Mouse (Mus musculus): ENCODE results near the gene Tmem72.

Tmem72 gene

DNA sequence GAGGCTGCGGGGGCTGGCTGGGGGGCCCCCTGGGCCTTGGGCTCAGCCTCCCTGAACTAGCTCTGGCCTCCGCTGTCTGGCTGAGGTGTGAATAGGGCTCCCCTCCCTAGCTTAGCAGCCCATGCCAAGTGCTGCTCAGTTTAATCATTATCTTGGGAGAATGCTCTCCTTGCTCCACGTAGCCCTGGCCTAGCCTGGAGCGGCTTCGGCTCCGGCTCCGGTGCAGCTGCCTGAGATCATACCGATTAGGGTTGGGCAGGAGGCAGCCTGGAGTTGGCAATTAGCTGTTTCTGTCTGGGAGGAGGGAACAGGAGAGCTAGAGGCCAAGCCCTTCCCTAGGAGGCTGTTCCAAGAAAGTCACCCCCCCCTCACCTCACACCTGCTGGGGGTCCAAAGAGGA, at the start of gene Tmem72:
Tmem72 (minus strand) TSS at position 248 of the 400 bp plus-strand sequence.
- DNase-seq (ENCODE audit: inconsistent age in 2 of 2, low spot score in 1 of 2) = peak in 1 of 2 experiments; percentile 26

GRCm38 (mm10) chr6:116764524-116764923, 47.8 kb upstream of the Tmem72 start:
- no peak for DNase-seq (ENCODE audit: inconsistent age in 2 of 2, low spot score in 1 of 2)

GRCm38 (mm10) chr6:116762333-116762732, 45.6 kb upstream of the Tmem72 start:
- no peak for DNase-seq (ENCODE audit: inconsistent age in 2 of 2, low spot score in 1 of 2)

DNA sequence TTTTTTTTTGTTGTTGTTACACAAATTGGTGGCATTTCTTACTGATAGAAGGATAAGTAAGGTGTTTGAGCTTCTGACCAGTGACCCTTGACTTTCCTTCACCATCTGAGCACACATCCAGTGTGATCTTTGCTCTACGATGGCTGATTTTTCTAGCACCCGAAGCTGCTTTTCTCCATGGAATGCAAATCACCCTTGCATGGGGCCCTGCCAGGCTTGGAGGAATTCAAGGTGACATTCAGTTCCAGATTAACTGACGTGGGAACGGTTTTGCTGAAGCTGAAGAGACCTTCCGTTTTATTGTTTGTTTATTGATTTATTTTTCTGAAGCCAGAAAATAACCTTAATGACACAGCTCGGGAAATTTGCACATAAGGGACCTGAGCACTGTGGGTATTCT, 43.5 kb upstream of the Tmem72 start:
- no peak for DNase-seq (ENCODE audit: inconsistent age in 2 of 2, low spot score in 1 of 2)

DNA sequence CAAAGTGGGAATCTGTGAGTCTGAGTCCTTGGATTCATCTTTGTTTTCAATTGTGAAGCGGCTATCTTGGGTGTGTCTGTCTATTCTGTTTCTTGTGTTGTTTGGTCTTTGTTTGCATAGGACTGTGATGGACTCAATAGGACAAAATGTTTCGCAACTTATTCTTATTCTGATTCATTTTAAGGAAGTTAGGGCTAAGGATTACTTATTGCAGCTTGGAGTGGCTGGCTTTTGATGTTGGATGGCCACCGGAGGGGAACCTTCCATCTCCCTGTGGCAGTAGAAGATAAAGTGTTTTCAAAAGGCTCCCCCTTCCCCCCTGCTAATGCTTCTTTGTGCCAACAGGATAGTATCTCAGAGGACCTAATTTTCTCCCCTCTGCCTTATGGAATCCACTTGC, 39.7 kb upstream of the Tmem72 start:
- no peak for DNase-seq (ENCODE audit: inconsistent age in 2 of 2, low spot score in 1 of 2)

GRCm38 (mm10) chr6:116738046-116738445, 21.3 kb upstream of the Tmem72 start:
- no peak for DNase-seq (ENCODE audit: inconsistent age in 2 of 2, low spot score in 1 of 2)

- peak in 1 of 2 experiments; percentile 5 for DNase-seq (ENCODE audit: inconsistent age in 2 of 2, low spot score in 1 of 2)
Measured at GRCm38 (mm10) chr6:116735361-116735760, 18.6 kb upstream of the Tmem72 start.

- DNase-seq (ENCODE audit: inconsistent age in 2 of 2, low spot score in 1 of 2) = peak in 1 of 2 experiments; percentile 11
Measured at GRCm38 (mm10) chr6:116733577-116733976, 16.9 kb upstream of the Tmem72 start.

DNA sequence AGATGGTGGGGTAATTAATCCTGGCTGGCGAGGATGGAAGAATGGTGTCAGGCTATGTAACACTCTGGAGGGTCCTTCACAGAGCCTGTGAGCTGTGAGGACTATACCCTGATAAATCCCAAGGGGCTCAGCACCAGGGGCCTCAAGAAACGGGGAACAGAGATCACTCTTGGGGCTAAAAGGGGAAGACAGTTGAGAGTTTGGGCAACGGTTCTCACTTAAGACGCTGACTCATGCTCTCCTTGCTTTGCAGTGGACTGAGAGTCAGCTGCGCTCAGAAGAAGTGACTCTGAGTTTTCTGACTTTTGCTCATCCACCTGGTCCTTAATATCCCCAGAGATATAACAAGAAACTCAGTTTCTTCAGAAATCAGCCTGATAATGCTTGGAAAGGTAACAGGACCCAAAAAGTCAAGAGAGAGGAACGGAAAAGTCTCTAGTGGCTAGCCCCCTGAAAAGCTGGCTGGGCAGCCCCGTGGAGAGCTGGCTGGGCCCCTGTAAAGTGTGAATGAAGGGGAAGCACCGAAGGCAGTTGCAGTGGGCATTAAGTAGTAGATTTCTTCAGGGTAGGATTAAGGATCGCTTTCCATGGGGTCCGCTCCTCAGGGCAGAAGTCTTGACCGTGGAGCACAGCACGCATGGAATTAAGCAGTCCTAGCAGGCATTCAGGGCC, 7.9 kb upstream of the Tmem72 start:
- peak in 1 of 2 experiments; percentile 15 for DNase-seq (ENCODE audit: inconsistent age in 2 of 2, low spot score in 1 of 2)

GRCm38 (mm10) chr6:116718920-116719319, 2.2 kb upstream of the Tmem72 start:
- DNase-seq (ENCODE audit: inconsistent age in 2 of 2, low spot score in 1 of 2) = peak in 1 of 2 experiments; percentile 34

DNA sequence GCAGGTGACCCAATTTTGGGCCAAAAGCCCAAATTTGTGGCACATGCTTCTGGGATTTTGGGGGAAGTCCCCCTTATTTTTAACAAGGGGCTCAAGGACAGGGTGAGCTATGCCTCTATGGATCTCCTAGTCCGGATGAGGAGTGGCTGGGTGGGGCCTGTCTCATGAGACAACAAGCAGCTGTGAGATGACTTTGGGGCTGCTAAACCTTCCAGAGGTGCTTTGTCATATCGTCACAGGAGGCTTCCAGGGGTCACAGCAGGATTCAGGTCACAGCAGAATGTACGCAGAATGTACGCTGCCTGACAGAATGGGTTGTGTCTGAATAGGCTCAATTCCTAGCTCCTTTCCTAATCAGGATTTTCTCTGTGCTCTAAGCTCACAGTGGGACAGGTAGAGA, 1.6 kb upstream of the Tmem72 start:
- no peak for DNase-seq (ENCODE audit: inconsistent age in 2 of 2, low spot score in 1 of 2)

GRCm38 (mm10) chr6:116717851-116718250, 1.1 kb upstream of the Tmem72 start:
- no peak for DNase-seq (ENCODE audit: inconsistent age in 2 of 2, low spot score in 1 of 2)

DNA sequence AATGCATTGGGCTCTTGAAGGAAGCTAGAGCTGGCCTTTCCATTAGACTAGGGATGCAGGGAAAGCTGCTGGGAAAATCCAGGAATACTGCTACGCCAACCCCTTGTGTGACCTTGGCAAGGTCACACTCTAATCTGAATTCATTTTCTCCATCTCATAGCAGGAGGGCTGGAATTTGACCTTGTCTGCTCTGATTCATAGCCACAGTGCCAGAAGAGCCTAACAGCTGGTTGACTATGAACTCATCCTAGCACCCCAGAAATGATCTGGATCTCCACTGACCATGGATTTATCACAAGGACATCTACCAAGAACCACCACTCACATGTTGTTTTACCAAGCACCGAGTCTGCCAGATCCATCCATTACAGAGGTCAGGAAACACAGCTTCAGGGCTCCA, 1.5 kb downstream of the Tmem72 start:
- peak; percentile 50 to 86 for DNase-seq (ENCODE audit: inconsistent age in 2 of 2, low spot score in 1 of 2)

GRCm38 (mm10) chr6:116714576-116714975, 2.1 kb downstream of the Tmem72 start:
- peak in 1 of 2 experiments; percentile 71 for DNase-seq (ENCODE audit: inconsistent age in 2 of 2, low spot score in 1 of 2)

DNA sequence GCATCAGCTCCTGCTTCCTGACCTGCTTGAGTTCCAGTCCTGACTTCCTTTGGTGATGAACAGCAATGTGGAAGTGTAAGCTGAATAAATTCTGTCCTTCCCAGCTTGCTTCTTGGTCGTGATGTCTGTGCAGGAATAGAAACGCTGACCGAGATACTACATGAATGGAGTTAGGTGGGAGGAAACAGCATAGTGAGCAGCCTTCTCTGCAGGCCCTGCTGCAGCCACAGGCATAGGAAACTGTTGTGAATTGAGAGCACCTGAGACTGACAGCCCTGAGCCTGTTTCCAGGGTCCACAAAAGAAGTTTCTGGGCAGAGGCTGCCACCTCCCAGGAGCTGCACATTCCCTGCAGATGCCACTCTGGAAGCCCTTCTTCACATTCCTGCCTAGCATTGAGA, 2.7 kb downstream of the Tmem72 start:
- DNase-seq (ENCODE audit: inconsistent age in 2 of 2, low spot score in 1 of 2) = peak in 1 of 2 experiments; percentile 23

- peak in 1 of 2 experiments; percentile 10 for DNase-seq (ENCODE audit: inconsistent age in 2 of 2, low spot score in 1 of 2)
Measured at GRCm38 (mm10) chr6:116712503-116712902, 4.2 kb downstream of the Tmem72 start.

DNA sequence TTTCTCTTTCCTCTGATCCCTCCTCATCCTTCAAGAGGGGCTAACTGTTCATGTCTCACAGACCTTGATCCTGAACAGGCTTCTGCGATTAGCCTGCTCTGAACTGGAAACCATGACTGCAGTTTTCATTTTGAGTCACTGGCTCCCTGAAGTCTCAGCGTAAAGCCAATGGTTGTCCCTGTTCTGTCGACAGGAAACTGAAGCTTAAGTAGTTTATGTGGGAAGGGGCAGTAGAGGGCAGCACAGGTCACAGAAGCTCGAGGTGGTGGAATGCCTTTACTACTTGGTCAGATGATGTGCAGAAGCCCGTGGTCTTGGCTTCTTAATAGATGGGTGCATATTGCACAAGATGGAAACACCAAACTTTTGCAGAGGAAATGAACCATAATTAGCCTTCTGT, 4.7 kb downstream of the Tmem72 start:
- peak in 1 of 2 experiments; percentile 20 for DNase-seq (ENCODE audit: inconsistent age in 2 of 2, low spot score in 1 of 2)

DNA sequence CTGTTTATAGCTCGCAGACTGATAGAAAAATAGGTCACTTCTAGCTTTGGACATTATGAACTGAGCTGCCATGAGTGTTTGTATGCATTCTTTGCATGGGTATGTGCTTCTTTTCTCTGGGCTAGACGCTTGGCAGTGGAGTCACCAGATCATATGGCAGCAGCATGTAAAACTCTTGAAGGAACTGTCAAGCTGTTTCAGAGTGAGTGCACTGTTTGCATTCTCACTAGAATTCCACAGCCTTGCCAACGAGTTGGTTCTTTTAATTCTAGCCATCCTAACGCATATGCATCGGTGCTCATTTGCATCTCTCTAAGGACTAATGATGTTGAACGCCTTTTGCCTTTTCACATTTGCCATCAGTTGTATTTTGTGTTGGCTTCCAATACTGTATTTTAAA, 12.4 kb downstream of the Tmem72 start:
- no peak for DNase-seq (ENCODE audit: inconsistent age in 2 of 2, low spot score in 1 of 2)

DNA sequence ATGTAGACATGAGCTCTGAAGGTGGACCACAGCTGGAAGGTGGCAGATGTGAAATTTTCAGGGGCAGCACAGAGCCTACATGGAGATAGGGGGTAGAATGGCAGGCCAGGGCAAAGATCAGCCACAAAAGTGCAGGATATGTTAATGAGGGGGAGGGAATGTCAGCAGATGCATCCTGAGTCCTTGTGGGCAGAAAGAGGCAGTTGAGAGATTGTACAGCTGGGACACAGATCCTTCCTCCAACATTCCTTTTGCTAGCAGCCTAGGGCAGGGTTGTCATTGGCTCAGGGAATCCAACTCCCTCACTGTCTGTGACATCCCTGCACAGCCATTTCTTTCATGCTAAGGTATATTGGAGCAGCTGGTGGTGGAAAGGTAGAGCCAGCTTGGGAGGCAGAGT, 15.9 kb downstream of the Tmem72 start:
- DNase-seq (ENCODE audit: inconsistent age in 2 of 2, low spot score in 1 of 2) = no peak

DNA sequence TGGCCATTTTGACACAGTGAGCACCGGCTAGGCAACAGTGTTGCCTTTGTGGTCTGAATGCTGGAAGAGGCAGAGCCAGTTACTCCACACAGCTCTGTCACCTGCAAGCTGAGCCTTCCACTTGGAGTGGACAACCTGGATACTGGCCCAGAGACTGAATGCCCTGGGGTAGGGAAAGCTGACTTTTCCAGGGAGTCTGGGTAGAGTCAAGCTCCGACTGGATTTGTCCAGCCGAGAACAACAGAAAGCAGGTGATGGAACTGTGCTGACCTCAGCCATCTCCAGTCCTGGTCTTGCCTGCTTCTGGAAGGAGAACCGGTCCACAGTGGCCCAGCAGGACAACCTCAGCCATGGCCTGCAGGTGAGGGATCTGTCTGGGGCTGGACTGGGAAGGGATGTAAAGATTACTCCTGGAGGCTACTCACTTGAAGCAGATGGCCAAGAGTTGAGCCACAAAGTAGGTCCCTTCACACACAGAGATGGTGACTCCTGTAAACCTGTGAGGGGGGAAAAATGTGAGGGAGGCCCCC, 18.8 kb downstream of the Tmem72 start:
- DNase-seq (ENCODE audit: inconsistent age in 2 of 2, low spot score in 1 of 2) = no peak

- no peak for DNase-seq (ENCODE audit: inconsistent age in 2 of 2, low spot score in 1 of 2)
Measured at GRCm38 (mm10) chr6:116697413-116697812, 19.3 kb downstream of the Tmem72 start.

DNA sequence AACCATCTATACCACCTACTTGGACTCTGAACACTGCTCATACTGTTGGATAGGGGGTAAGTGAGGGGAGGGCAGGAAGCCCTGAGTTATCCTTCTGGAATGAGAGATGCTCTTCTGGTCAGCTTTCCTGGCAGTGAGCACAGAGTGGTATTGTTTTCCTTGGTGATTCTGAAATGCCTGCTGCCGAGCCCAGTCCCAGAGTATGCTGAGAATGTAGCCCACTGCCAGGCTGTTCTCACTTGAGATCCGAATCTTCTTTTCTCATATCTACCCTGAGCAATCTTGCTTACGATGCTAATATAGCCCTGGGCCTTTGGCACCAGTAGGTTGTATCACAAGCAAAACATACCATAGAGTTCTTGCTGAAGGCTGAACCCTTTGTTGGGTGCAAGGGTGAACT, 22.4 kb downstream of the Tmem72 start:
- DNase-seq (ENCODE audit: inconsistent age in 2 of 2, low spot score in 1 of 2) = no peak

DNA sequence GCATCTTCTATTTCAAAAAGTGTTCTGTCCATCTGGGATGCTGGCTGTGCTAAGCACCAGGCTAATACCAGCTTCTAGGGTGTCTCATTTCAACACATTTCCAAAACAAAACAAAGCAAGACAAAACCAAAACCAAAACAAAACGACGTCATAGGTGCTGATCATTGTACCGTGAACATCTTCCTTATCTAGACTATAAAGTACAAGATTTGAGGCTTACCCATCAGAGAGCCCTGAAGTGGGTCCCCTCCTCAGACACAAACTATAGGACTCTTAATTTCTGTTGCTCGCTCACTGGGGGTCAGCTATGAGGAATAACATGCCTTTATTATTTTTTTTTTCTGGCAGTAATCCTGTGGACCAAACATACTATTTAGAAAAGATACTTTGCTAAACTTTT, 23.1 kb downstream of the Tmem72 start:
- DNase-seq (ENCODE audit: inconsistent age in 2 of 2, low spot score in 1 of 2) = no peak
